Mouse (Mus musculus) mouse embryonic stem cell (cell line): ENCODE data around the gene Zfp729b.

ENCODE experiments used
- in situ Hi-C, 2 experiments: fragments of 300-500 bp; cut with MboI; formaldehyde crosslinking; loops; 1 replicate in 1 of 2; 3 replicates in 1 of 2; pipeline ENCODE4 v1.14.3; 2019 to 2020; ENCODE audit warnings: low sequenced_read_pairs in 2 of 2, low pct_unique_long_range_greater_than_20kb in 1 of 2, mixed read lengths in 1 of 2; ENCODE audit not compliant: unreplicated experiment in 1 of 2

Gene Zfp729b

DNA sequence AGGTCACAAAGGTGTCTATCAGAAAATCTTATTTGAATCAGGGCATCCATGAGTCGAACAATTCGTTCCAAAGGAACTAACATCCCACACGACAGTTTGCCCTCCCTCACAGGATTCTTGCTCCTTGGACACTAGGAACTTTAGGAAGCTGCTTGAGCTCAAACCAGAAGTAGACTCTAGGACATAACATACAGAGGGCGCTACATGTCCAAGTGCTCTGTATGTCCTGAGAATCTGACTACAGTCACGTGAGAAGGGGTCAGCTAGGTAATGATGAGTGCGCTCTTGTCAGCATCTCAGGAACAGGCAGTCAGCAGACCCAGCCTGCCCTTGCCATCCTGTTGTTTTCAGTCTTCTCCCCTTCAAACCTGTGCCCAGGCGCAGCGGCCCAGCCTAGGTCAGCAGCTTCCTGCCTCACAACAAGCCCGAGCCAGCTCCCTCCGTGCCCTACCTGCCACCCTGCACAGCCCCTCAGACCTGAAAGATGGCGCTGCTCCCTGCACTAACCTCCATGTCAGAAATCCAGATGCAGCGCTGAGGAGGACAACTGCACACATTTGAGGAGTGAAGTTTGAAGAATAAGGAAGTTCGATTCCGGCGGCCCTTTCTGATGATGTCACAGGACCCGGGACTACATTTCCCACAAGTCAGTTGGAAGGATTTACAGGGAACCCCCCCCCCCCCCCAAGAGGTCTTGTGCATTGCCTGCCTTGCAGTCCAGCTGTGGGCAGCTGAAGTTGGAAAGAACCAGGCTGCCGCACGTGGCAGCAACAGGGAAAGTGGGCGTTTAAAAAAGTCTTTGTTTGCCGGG, at the start of gene Zfp729b:
Zfp729b (minus strand) TSS at position 642 of the 811 bp plus-strand sequence.
- in situ Hi-C loops = no loop called here

- in situ Hi-C loops = no loop called here
Observed at GRCm38 (mm10) chr13:67652496-67652895, 43.0 kb upstream of the Zfp729b start.

GRCm38 (mm10) chr13:67637294-67638007, 27.9 kb upstream of the Zfp729b start, which contains the start of the genes Gm49345 and Zfp729a:
Gene Gm49345, minus strand, starts transcription at chr13:67637769.
Gene Zfp729a, minus strand, starts transcription at chr13:67637791.
- in situ Hi-C loops = loop anchor here in 1 of 2 experiments (10.0 kb wide), 1 partner anchor 47 kb away; the partner anchor contains the start of gene Zfp738

DNA sequence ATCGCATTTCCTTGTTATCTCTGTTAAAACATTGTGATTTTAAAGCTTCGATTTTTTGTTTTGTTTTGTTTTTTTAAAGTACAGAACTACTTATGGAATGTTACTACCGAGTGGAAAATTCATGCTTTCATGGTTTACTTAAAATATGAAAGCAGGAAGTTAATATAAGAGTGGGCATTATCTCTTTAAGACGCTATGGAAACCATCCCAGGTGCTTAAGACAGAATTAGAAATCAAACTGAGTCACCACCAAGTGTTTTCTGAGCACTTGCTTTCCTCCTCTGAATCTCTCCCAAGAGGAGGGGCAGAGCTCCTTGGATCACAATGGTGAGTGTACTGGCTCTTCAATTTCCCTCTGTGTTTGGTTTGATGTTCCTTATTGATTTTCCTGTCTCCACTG, 601 bp upstream of the Zfp729b start:
- in situ Hi-C loops = no loop called here

GRCm38 (mm10) chr13:67572591-67573189, 36.8 kb downstream of the Zfp729b start:
- in situ Hi-C loops = no loop called here

DNA sequence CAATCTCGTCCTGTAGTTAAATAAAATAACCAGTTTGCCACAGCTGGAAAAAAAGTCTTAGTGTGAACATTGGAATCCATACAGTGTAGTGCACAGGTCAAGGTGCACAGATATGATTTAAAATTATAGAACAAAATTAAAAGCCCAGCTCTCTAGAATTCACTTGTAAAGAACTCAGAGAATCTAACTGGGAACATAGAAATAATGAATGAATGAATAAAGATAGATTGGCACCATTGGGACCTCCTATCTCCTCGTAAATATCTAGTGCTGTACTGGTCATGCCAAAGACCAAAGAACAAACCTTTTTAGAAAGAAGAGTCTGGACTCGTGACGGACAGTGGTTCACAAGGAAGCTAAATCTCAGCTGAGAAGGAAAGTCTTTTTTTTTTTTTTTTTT, 55.8 kb downstream of the Zfp729b start, which contains the start of gene Zfp748:
Zfp748 (minus strand) TSS at position 101 of the 400 bp plus-strand sequence.
- in situ Hi-C loops = no loop called here

DNA sequence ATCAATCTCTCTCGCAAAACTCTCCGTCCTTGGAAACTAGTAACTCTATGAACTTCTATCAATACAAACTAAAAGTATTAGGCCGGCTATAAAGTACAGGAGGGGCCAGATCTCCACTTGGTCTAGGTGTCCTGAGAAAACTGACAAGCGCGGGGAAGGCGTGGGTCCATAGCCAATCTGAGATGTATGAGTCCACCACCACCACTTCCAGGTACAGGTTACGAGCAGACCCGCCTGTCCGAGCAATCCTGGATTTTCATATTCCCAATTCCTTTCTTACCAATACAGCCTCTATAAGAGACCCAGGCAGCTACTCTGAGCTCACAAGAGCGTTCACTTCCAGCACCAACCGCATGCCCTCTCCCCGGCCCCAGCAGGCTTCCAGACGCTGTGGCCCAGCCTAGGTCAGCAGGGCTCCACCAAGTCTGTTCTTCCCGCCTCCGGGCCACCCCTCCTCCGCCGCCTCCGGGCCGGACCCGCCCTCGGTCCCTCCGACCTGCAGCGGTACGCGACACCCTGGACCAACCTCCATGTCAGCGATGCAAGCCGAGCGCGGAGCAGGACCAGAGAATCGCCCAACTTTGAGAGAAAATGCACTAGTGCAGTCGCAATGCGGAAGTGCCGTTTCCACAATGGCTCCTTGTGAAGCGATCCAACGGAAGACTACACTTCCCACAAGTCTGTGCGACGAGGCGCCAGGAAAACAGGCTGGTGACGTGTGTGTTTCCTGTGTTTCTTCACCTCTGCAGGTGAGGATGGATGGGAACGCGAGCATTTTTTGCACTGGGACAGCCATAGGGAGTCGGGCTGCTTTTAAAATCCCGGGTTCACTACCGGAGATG, 56.8 kb downstream of the Zfp729b start:
- in situ Hi-C loops = no loop called here

- in situ Hi-C loops = no loop called here
Observed at GRCm38 (mm10) chr13:67545941-67546340, 63.6 kb downstream of the Zfp729b start.
